Mouse (Mus musculus) yolk sac, embryonic 10.5 days (tissue): ENCODE results near the gene Rbm47.
A peak's percentile ranks its signal among the peaks of the same experiment; 100 is the strongest.
"Not testable (repeated sequence)": the region's sequence is repeated elsewhere in the genome, so short reads cannot be mapped to it uniquely, and the experiment has no call there.

Source experiments
- DNase-seq: peaks from one replicate; pipeline ENCODE4 v3.0.0-alpha.2; 2017; ENCODE audit warnings: low spot score

Rbm47 gene

GRCm38 (mm10) chr5:66173018-66173417 lies at the start of gene Rbm47:
Rbm47 (minus strand) TSS chr5:66173118.
- no peak for DNase-seq

- no peak for DNase-seq
Observed at GRCm38 (mm10) chr5:66220620-66221019, 47.7 kb upstream of the Rbm47 start.

GRCm38 (mm10) chr5:66219692-66220091 lies 46.8 kb upstream of the Rbm47 start:
- DNase-seq: no peak

GRCm38 (mm10) chr5:66215569-66216277 lies 42.8 kb upstream of the Rbm47 start:
- peak; percentile 76 for DNase-seq

GRCm38 (mm10) chr5:66214395-66214935 lies 41.5 kb upstream of the Rbm47 start:
- DNase-seq: no peak

GRCm38 (mm10) chr5:66209532-66210176 lies 36.7 kb upstream of the Rbm47 start:
- peak; percentile 19 for DNase-seq

GRCm38 (mm10) chr5:66204966-66205365 lies 32.0 kb upstream of the Rbm47 start:
- no peak for DNase-seq

GRCm38 (mm10) chr5:66203424-66203823 lies 30.5 kb upstream of the Rbm47 start:
- no peak for DNase-seq

GRCm38 (mm10) chr5:66200044-66200443 lies 27.1 kb upstream of the Rbm47 start:
- DNase-seq: no peak

- no peak for DNase-seq
Observed at GRCm38 (mm10) chr5:66195323-66195722, 22.4 kb upstream of the Rbm47 start.

- DNase-seq: no peak
Observed at GRCm38 (mm10) chr5:66193218-66193846, 20.4 kb upstream of the Rbm47 start.

- no peak for DNase-seq
Observed at GRCm38 (mm10) chr5:66191185-66191503, 18.2 kb upstream of the Rbm47 start.

GRCm38 (mm10) chr5:66190481-66191184 lies 17.7 kb upstream of the Rbm47 start:
- no peak for DNase-seq

- DNase-seq: not testable (repeated sequence)
Observed at GRCm38 (mm10) chr5:66188591-66188990, 15.7 kb upstream of the Rbm47 start.

- no peak for DNase-seq
Observed at GRCm38 (mm10) chr5:66182156-66182555, 9.2 kb upstream of the Rbm47 start.

GRCm38 (mm10) chr5:66174160-66174837 lies 1.4 kb upstream of the Rbm47 start:
- no peak for DNase-seq

- DNase-seq: no peak
Observed at GRCm38 (mm10) chr5:66170591-66170990, 2.3 kb downstream of the Rbm47 start.

- no peak for DNase-seq
Observed at GRCm38 (mm10) chr5:66169099-66169485, 3.8 kb downstream of the Rbm47 start.

GRCm38 (mm10) chr5:66168462-66169098 lies 4.3 kb downstream of the Rbm47 start:
- DNase-seq: no peak

GRCm38 (mm10) chr5:66166931-66167330 lies 6.0 kb downstream of the Rbm47 start:
- no peak for DNase-seq

GRCm38 (mm10) chr5:66166193-66166629 lies 6.7 kb downstream of the Rbm47 start:
- DNase-seq: no peak
